Mouse (Mus musculus) cortical plate, adult 2 months (tissue): ENCODE data around the gene Sde2.

Experiments
- CTCF ChIP-seq: fragments of 200-500 bp; IDR thresholded peaks from 2 replicates; pipeline ENCODE4 v1.5.1; 2011; ENCODE audit warnings: mild to moderate bottlenecking, control low read depth, low read length; ENCODE audit not compliant: insufficient read depth; ENCODE audit errors: extremely low read depth
- POLR2A ChIP-seq: fragments of 200-500 bp; IDR thresholded peaks from 2 replicates; pipeline ENCODE4 v1.6.1; 2011; ENCODE audit warnings: mild to moderate bottlenecking, low read length, control low read depth; ENCODE audit not compliant: insufficient read depth; ENCODE audit errors: extremely low read depth

DNA sequence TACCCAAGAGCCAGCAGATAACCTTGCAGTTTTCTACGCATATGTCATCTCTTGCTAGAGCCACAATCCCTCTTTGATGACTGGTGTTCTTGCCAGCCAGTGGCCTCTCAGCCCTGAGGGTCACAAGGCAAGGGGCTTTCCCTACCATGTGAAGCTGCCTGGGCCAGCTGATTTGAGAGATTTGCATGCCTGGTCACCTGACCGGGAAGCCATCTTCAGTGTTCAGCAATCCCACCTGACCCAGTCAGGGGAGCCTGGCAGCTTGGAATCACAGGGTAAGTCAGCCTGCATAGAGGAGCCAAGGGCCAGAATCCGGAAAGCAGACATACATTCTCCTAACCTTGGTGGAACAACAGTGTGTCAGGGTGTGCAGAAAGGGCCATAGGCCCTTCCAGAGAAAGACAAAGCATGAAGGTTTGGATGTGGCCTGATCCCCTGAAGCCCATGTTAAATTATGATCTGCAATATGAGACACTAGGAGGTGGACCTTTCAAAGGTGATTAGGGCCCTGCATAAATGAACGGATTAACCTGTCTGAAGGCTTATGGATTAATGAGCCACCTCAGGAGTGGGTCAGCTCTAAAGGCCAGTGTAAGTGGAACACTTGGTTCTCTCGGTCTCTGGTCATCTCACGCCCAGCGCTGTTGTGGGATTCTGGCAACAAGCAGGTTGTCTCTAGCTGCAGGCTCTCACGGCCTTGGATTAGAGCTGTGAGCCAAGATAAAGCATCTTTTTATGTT, 9.2 kb upstream of the Sde2 start:
- TF ChIP-seq CTCF (no peak), POLR2A (no peak)
